Mouse (Mus musculus): ENCODE data around the gene Cdkal1. TPM values are rescaled to one million over a fixed set of nuclear protein-coding genes. Genes with fewer than 3 reads are reported as not detected.

Gene Cdkal1
- polyA plus RNA-seq, 1 experiment from 2014 or later: 30.4 TPM

DNA sequence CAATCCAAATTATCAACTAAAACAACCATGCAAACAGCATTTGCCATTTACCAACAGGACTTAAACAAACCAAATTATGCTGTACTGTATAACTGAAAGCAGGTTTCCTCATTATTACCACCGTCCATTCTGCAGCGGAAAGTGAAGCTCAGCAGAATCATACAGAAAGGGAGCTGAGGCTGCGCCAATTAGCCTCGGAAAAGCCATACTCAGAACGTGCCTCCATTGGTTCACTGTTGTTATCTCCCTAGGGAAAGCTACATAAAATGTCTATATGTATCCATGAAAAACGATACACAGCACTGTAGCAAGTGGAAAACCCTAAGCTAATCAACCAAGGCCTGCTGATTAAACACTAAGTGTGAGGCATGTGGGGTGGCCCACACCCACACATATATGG lies 130.6 kb downstream of the Cdkal1 start:
- no peaks in the 10 kb centered on the region for H3K27me3 ChIP-seq (replicated peaks)
- ATAC-seq: no peak
- no peaks in the 10 kb centered on the region for H3K9me3 ChIP-seq
- H3K4me3 ChIP-seq (replicated peaks): no peak overlapping the region
- H3K9ac ChIP-seq: no peak overlapping the region
- H3K4me1 ChIP-seq (replicated peaks): no peaks in the 10 kb centered on the region
- H3K27ac ChIP-seq: no peak overlapping the region
- no peak overlapping the region for H3K4me2 ChIP-seq (replicated peaks)
- WGBS: 81% methylated on average over 6 of the region's 6 CpGs
- H3K36me3 ChIP-seq: no peaks in the 10 kb centered on the region

DNA sequence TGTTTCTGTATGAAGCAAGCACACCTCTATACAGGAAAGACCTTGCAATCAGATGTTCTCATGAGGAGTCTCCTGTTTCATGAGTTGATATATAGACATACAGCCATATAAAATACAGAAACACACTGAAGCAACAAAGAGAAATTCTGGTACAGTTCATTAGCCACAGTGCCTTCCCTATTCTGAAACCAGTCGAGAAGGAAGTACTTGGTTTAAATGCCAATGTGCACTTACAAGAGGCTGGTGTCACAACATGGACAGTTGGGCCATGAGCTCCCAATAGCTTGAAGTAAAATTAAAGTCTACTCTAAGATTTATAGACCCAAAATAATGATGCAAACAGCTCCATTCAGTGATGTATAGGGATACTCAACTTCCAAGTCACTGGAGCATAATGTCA lies 132.3 kb downstream of the Cdkal1 start:
- Histone ChIP-seq H3K9ac (no peak overlapping the region), H3K9me3 (no peaks in the 10 kb centered on the region), H3K36me3 (no peaks in the 10 kb centered on the region), H3K4me3 (replicated peaks) (no peak overlapping the region), H3K4me2 (replicated peaks) (no peak overlapping the region), H3K4me1 (replicated peaks) (no peaks in the 10 kb centered on the region), H3K27me3 (replicated peaks) (no peaks in the 10 kb centered on the region), H3K27ac (no peak overlapping the region)
- WGBS: 84% methylated on average over 1 of the region's 1 CpGs
- no peak for ATAC-seq

DNA sequence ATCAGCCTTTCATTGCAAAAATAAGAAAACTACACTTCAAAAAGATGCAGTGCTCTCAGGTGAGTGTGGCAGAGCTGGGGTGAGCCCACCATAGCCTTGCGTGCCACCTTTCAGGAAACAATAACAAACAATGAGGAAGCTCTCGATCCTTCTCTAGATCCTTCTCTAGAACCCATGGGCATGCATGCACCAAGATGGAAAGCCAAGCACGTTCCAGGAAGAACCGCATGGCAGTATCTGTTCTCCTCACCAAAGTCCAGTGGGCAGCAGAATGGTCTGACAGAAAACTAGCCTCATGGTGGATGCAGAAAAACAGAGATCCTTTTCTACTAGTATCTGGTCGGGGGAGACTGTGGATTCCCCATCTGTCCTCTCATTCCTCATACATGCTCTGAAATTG lies 134.3 kb downstream of the Cdkal1 start:
- Histone ChIP-seq H3K36me3 (no peaks in the 10 kb centered on the region), H3K9me3 (no peaks in the 10 kb centered on the region), H3K27me3 (replicated peaks) (no peaks in the 10 kb centered on the region)

DNA sequence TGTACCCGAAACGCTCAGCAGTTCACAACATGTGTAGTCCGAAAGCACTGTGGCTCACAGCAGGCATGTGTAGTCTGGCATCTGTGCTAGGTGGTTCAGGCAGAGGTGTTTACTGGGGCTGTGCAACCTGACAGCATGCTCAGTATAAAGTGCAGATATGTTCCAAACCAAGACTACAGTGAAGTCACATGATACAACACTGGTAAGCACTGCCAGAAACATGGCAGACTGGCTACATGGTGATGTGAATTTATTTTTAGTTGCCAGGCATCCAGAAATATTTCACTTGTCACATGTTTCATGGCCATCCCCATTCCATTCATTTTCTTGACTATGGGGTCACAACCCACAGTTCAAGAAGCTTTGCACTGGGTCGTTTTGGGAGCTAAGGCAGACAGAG lies 138.9 kb downstream of the Cdkal1 start:
- H3K27me3 ChIP-seq (replicated peaks): no peaks in the 10 kb centered on the region
- H3K4me2 ChIP-seq (replicated peaks): no peak overlapping the region
- no peak overlapping the region for H3K4me3 ChIP-seq (replicated peaks)
- ATAC-seq: no peak
- H3K36me3 ChIP-seq: no peaks in the 10 kb centered on the region
- no peak overlapping the region for H3K27ac ChIP-seq
- 78% methylated on average over 4 of the region's 4 CpGs for WGBS
- no peak overlapping the region for H3K9ac ChIP-seq
- no peaks in the 10 kb centered on the region for H3K9me3 ChIP-seq
- no peaks in the 10 kb centered on the region for H3K4me1 ChIP-seq (replicated peaks)

More for the DNA sequence above, 134.3 kb downstream of the Cdkal1 start:
- no peaks in the 10 kb centered on the region for H3K4me1 ChIP-seq (replicated peaks)
- H3K4me3 ChIP-seq (replicated peaks): no peak overlapping the region
- no peak overlapping the region for H3K9ac ChIP-seq
- 92% methylated on average over 5 of the region's 5 CpGs for WGBS
- H3K27ac ChIP-seq: no peak overlapping the region
- no peak for ATAC-seq
- H3K4me2 ChIP-seq (replicated peaks): no peak overlapping the region

DNA sequence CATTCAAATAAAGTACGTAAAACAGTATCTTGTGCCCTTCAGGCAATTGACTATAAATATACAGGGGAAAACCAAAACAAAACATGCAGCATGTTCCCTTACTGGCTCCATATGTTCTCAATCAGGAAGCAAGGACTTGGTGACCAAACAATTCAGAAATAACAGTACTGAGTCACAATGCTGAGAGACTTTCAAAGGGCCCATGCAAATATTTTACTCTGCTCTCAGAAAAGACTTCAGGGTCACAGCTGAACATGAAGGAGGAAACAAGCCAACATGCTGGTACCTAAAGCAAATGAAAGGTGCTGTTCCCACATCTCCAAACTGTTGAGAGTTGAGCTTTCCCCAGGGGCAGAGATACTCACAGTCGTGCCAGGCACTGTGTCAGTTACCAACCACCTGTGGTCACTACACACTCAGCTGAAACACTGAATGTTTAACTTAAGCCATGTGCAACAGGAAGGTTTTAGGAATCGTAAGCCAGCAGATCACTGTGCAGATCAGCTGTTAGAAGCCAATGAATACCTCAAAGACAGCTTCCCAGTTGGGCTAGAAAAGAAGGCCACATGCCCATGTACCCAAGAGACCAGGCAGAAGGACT lies 140.1 kb downstream of the Cdkal1 start:
- no peak overlapping the region for H3K4me3 ChIP-seq (replicated peaks)
- ATAC-seq: no peak
- no peaks in the 10 kb centered on the region for H3K9me3 ChIP-seq
- H3K9ac ChIP-seq: no peak overlapping the region
- H3K36me3 ChIP-seq: no peaks in the 10 kb centered on the region
- H3K27me3 ChIP-seq (replicated peaks): no peaks in the 10 kb centered on the region
- H3K27ac ChIP-seq: 0 out of 2 replicates have a peak overlapping the region, but pooled peaks have one; percentile 14
- 57% methylated on average over 3 of the region's 3 CpGs for WGBS
- no peak overlapping the region for H3K4me2 ChIP-seq (replicated peaks)
- no peaks in the 10 kb centered on the region for H3K4me1 ChIP-seq (replicated peaks)

DNA sequence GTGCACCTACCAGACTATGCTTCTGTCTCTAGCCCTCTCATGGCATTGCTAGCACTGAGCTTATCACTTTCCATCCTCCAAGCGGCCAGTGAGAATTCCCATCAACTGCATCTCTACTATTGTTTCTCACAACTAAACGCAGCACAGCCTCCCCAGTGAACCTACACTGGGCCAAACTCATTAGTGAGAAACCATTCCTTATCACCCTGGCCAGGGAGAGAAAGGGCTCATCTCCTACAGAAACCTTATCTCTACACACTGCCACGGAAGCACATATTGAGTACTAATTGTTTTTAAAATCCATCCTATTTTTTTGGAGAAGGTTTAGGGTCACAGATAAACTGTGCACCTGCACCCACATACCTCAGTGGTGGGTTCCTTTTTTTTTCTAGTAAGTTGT lies 147.9 kb downstream of the Cdkal1 start:
- H3K36me3 ChIP-seq: no peaks in the 10 kb centered on the region
- no peaks in the 10 kb centered on the region for H3K9me3 ChIP-seq
- H3K4me1 ChIP-seq (replicated peaks): no peaks in the 10 kb centered on the region
- 79% methylated on average over 3 of the region's 3 CpGs for WGBS
- H3K4me2 ChIP-seq (replicated peaks): no peak overlapping the region
- no peak for ATAC-seq
- H3K27ac ChIP-seq: no peak overlapping the region
- H3K27me3 ChIP-seq (replicated peaks): no peaks in the 10 kb centered on the region
- H3K9ac ChIP-seq: no peak overlapping the region
- H3K4me3 ChIP-seq (replicated peaks): no peak overlapping the region

DNA sequence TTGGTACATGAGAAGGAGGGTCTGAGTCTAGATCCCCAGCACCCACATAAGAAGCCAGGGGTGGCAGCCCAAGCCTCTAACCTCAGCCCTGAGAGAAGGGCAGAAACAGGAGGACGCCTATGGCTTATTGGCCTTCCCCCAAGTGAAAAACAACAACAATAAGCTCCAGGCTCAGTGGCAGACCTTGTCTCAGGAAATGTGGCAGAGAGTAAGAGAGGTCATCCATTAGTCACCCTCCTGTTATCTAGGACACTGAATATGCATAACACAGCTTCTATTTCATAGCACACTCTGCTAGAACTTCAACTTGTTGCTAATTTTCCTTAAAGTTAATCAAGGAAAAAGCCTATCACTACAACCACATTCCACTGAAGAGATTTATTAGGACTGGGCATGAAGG lies 154.1 kb downstream of the Cdkal1 start:
- no peak overlapping the region for H3K9ac ChIP-seq
- H3K4me3 ChIP-seq (replicated peaks): no peak overlapping the region
- H3K4me2 ChIP-seq (replicated peaks): no peak overlapping the region
- no peaks in the 10 kb centered on the region for H3K36me3 ChIP-seq
- H3K4me1 ChIP-seq (replicated peaks): 0 out of 2 replicates have a peak, but pooled peaks cover 2% of the 10 kb centered on the region
- no peak for ATAC-seq
- 68% methylated on average over 1 of the region's 1 CpGs for WGBS
- H3K9me3 ChIP-seq: no peaks in the 10 kb centered on the region
- no peaks in the 10 kb centered on the region for H3K27me3 ChIP-seq (replicated peaks)
- H3K27ac ChIP-seq: no peak overlapping the region

DNA sequence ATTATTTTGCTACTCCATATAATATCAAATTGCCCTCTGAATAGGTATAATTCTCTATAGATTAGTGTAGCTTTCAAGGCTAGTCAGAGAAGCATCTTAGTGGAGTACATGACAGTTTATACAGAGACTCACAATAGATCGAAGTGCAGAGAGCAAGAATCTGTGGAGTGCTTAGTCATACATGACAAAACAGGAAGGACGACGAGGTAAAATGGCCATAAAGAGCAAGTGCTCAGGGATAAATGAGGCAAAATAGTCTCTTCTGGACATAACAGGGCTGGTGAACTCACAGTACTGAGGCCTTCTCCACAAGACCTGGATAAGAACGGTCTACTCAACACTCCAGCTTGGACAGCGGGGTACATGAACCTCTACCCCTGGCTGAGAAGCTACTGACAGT lies 155.6 kb downstream of the Cdkal1 start:
- H3K9ac ChIP-seq: no peak overlapping the region
- no peaks in the 10 kb centered on the region for H3K9me3 ChIP-seq
- WGBS: 93% methylated on average over 5 of the region's 5 CpGs
- H3K27ac ChIP-seq: no peak overlapping the region
- no peak overlapping the region for H3K4me3 ChIP-seq (replicated peaks)
- H3K4me2 ChIP-seq (replicated peaks): no peak overlapping the region
- no peaks in the 10 kb centered on the region for H3K36me3 ChIP-seq
- H3K27me3 ChIP-seq (replicated peaks): no peaks in the 10 kb centered on the region
- 0 out of 2 replicates have a peak, but pooled peaks cover 2% of the 10 kb centered on the region for H3K4me1 ChIP-seq (replicated peaks)
- no peak for ATAC-seq

DNA sequence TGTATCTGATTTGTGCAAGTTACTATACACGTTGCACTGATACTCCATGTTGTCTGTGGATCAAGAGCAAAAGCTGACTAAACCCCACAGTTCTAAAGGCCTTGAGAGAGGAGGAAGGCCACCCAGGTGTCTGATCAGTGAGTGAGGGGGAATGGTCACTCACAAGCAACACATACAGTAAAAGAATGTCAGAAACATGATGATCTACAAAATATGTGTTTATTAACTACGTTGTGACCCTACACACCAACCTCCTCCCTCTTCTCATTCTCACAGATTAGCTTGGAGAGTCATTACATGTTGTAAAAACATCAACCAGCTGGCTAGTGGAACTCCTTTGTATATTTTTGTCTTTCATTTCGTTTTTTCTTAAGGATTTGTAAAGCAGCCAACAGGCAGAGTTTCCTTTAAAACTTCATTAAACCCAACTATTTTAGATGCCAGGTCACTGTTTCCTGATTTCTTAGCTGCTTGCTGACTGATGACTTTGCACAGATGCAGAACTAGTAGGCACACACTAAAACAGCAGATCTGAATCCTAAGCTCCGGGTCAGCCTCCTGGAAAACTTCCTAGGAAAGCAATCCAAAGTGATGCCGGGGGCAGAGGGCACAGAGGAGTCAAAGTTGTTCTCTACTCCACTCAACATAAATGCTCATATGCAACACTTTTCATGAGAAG lies 157.0 kb downstream of the Cdkal1 start:
- H3K4me3 ChIP-seq (replicated peaks): no peak overlapping the region
- H3K27ac ChIP-seq: no peak overlapping the region
- H3K9ac ChIP-seq: no peak overlapping the region
- H3K27me3 ChIP-seq (replicated peaks): no peaks in the 10 kb centered on the region
- WGBS: 48% methylated on average over 5 of the region's 5 CpGs
- 0 out of 2 replicates have a peak, but pooled peaks cover 2% of the 10 kb centered on the region for H3K4me1 ChIP-seq (replicated peaks)
- H3K4me2 ChIP-seq (replicated peaks): no peak overlapping the region
- H3K9me3 ChIP-seq: no peaks in the 10 kb centered on the region
- no peaks in the 10 kb centered on the region for H3K36me3 ChIP-seq
- ATAC-seq: no peak

DNA sequence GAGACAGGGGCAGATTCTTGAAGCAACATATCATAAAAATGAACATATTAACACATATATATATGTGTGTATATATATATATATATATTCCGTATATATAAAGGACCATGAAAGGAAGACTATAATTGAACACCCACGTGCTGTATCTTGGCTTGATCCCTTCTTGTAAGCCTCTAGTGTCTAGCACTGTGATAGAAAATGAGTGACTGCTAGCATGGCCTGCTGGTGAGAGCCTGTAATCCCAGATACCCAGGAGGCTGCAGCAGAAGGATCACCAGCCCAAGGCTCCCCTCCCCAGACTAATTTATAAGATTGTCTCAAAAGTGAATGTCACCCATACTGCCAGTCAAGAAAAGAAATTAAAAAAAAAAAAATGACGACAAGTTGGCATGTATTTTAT lies 158.2 kb downstream of the Cdkal1 start:
- no peak overlapping the region for H3K27ac ChIP-seq
- ATAC-seq: no peak
- H3K27me3 ChIP-seq (replicated peaks): no peaks in the 10 kb centered on the region
- H3K4me3 ChIP-seq (replicated peaks): no peak overlapping the region
- 0 out of 2 replicates have a peak, but pooled peaks cover 2% of the 10 kb centered on the region for H3K4me1 ChIP-seq (replicated peaks)
- H3K4me2 ChIP-seq (replicated peaks): no peak overlapping the region
- H3K9ac ChIP-seq: no peak overlapping the region
- WGBS: 80% methylated on average over 3 of the region's 3 CpGs
- H3K9me3 ChIP-seq: no peaks in the 10 kb centered on the region
- H3K36me3 ChIP-seq: no peaks in the 10 kb centered on the region

DNA sequence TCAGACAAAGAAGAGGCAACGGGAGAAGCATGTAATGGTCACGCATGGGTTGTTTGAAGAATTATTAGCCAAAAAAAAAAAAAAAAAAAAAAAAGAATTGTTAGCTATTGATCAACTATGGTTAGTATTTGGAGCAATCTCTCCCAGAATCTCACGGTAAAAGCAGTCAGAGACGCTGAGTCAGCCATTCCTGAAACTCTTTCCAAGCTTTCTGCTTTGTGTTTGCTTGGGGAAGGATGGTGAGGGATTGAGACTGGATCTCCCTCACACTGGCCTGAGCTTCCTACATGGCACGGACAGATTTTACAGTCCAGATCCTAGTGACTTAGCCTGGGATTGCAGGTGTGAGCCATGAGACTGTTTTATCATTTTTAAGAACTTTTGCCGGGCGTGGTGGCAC lies 164.7 kb downstream of the Cdkal1 start:
- H3K27ac ChIP-seq: no peak overlapping the region
- H3K4me1 ChIP-seq (replicated peaks): no peaks in the 10 kb centered on the region
- no peak overlapping the region for H3K9ac ChIP-seq
- no peaks in the 10 kb centered on the region for H3K27me3 ChIP-seq (replicated peaks)
- no peaks in the 10 kb centered on the region for H3K9me3 ChIP-seq
- H3K36me3 ChIP-seq: no peaks in the 10 kb centered on the region
- no peak for ATAC-seq
- 88% methylated on average over 7 of the region's 7 CpGs for WGBS
- no peak overlapping the region for H3K4me2 ChIP-seq (replicated peaks)
- H3K4me3 ChIP-seq (replicated peaks): no peak overlapping the region

DNA sequence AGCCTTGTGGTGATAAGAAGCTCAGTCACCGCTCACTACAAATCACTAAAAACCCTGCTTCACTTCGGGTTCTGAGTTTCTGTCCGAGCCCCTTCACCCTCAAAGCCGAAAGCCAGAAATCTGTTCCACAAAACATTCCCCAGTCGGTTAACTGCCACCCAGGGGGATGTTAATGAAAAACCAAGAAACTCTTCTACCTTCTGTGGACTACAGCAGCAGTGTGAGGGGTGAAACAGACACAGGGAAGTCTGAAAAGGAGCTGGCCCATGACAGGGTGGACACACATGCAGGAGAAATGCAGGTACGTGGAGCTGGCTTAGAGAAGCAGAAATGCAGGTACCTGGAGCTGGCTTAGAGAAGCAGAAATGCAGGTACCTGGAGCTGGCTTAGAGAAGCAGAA lies 166.6 kb downstream of the Cdkal1 start:
- Histone ChIP-seq H3K4me3 (replicated peaks) (no peak overlapping the region), H3K4me1 (replicated peaks) (no peaks in the 10 kb centered on the region), H3K4me2 (replicated peaks) (no peak overlapping the region), H3K36me3 (no peaks in the 10 kb centered on the region), H3K9me3 (no peaks in the 10 kb centered on the region), H3K27ac (no peak overlapping the region), H3K9ac (no peak overlapping the region), H3K27me3 (replicated peaks) (no peaks in the 10 kb centered on the region)
- no peak for ATAC-seq
- 65% methylated on average over 6 of the region's 6 CpGs for WGBS

DNA sequence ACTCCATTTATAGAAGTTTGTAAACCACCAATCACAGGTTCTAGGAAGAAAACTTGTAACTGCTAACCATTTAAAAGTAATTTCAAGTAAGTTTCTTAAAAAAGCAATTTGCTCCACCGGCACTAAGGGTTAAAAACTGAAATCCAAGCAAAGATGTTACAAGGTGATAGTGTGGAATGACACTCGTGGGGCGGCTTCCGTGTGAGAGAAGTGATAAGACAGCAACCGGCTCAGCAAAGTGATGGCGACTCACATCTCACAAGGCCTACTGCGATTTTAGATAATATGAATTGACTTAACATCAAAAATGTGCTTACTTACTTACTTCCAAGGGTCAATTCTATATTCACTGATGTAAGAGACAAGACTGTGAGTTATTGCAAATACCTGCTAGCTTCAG lies 167.6 kb downstream of the Cdkal1 start:
- H3K4me2 ChIP-seq (replicated peaks): no peak overlapping the region
- no peaks in the 10 kb centered on the region for H3K4me1 ChIP-seq (replicated peaks)
- no peak overlapping the region for H3K9ac ChIP-seq
- H3K9me3 ChIP-seq: no peaks in the 10 kb centered on the region
- WGBS: 85% methylated on average over 7 of the region's 7 CpGs
- no peak overlapping the region for H3K27ac ChIP-seq
- H3K36me3 ChIP-seq: no peaks in the 10 kb centered on the region
- H3K27me3 ChIP-seq (replicated peaks): no peaks in the 10 kb centered on the region
- no peak overlapping the region for H3K4me3 ChIP-seq (replicated peaks)
- ATAC-seq: no peak
